Mouse (Mus musculus) forebrain, postnatal 0 days (tissue): ENCODE measurements around the gene Krba1. TPM values are rescaled to one million over a fixed set of nuclear protein-coding genes. Genes with fewer than 3 reads are reported as not detected.

Experiments
- ATAC-seq: fragments of 200-750 bp; cut with Nextera tagmentation; 2 replicates; pipeline ENCODE4 v1.8.0; 2017; ENCODE audit warnings: mild to moderate bottlenecking, moderate library complexity
- DNase-seq: peaks from one replicate; pipeline ENCODE4 v3.0.0-alpha.2; 2015
- H3K27ac ChIP-seq: fragments of 300-500 bp; sonication (generic); 2 replicates; pipeline ENCODE4 v1.5.1; 2014; ENCODE audit warnings: low read depth, mild to moderate bottlenecking, antibody characterized with exemption, low read length, moderate library complexity, mixed read lengths
- H3K27me3 ChIP-seq: fragments of 300-500 bp; sonication (generic); 2 replicates; pipeline ENCODE4 v1.6.1; 2014; ENCODE audit warnings: mild to moderate bottlenecking, low read length, mixed read lengths; ENCODE audit not compliant: insufficient read depth
- H3K36me3 ChIP-seq: fragments of 300-500 bp; sonication (generic); 2 replicates; pipeline ENCODE4 v1.6.1; 2014; ENCODE audit warnings: mild to moderate bottlenecking, moderate library complexity; ENCODE audit not compliant: insufficient read depth
- H3K4me1 ChIP-seq: fragments of 300-500 bp; sonication (generic); 2 replicates; pipeline ENCODE4 v1.6.1; 2014; ENCODE audit warnings: antibody characterized with exemption; ENCODE audit not compliant: insufficient read depth
- H3K4me2 ChIP-seq: fragments of 300-500 bp; sonication (generic); 2 replicates; pipeline ENCODE4 v1.6.1; 2014; ENCODE audit warnings: low read depth, mild to moderate bottlenecking, moderate library complexity
- H3K4me3 ChIP-seq: fragments of 300-500 bp; sonication (generic); 2 replicates; pipeline ENCODE4 v1.5.1; 2014; ENCODE audit warnings: low read depth, low read length, mixed read lengths
- H3K9ac ChIP-seq: fragments of 300-500 bp; sonication (generic); 2 replicates; pipeline ENCODE4 v1.6.1; 2014; ENCODE audit warnings: mild to moderate bottlenecking
- H3K9me3 ChIP-seq: fragments of 300-500 bp; sonication (generic); 2 replicates; pipeline ENCODE4 v1.6.1; 2016; ENCODE audit warnings: low read length
- CTCF ChIP-seq: sonication (generic); IDR thresholded peaks from 2 replicates; pipeline ENCODE4 v1.5.1; 2016; ENCODE audit warnings: antibody characterized with exemption, control low read depth, low read depth
- WGBS: fragments of 180-500 bp; shearing (Covaris S2); extraction: QIAGEN DNeasy Blood & Tissue Kit; methylation state at CpG from one replicate; pipeline ENCODE4 v1.1.7; 2014; 5-methylcytosine and 5-hydroxymethylcytosine counted together
- microRNA-seq, 2 experiments: library from miRNA; unstranded; fragments of <30 nt; microRNA quantifications; one replicate each; pipeline ENCODE4; 2016
- polyA plus RNA-seq: library from polyadenylated mRNA; unstranded; fragments of >200 nt; fragmentation: Nextera tagmentation; extraction: Ambion mirVana; gene quantifications from 2 replicates; pipeline ENCODE4 v1.2.1, GENCODE M21; 2015
- total RNA-seq: library from RNA; depleted of rRNA; stranded (reverse); fragments of >200 nt; gene quantifications from 2 replicates; pipeline ENCODE4 v1.2.3, GENCODE M21; 2014; rRNA removed

The Krba1 gene
- total and polyA plus RNA-seq, 2 experiments from 2014 or later = 20.4 to 49.9 TPM

DNA sequence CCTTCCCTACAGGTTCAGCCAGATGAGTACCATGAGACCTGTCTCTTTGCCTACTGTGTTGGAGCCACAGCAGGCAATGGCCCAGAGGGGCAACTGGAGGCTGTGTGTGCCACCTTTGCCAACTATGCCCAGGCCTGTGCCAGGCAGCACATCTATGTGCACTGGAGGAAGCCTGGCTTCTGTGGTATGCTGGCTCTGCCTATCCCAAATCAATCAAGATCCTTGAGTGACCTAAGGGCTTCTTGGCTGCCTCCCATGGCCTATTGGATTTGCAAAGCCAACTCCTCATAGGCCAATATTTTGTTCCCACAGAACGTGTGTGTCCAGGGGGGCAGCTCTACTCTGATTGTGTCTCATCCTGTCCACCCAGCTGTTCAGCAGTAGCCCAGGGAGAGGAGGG, 56.8 kb downstream of the Krba1 start:
- no peak for TF ChIP-seq CTCF
- no peaks in the 10 kb centered on the region for H3K27me3 ChIP-seq
- no peak overlapping the region for H3K4me3 ChIP-seq
- DNase-seq (no peak), ATAC-seq (no peak)
- WGBS = 42% methylated on average over 1 of the region's 1 CpGs
- H3K4me2 ChIP-seq = no peak overlapping the region
- no peaks in the 10 kb centered on the region for H3K4me1 ChIP-seq
- H3K9me3 ChIP-seq = no peaks in the 10 kb centered on the region
- no peaks in the 10 kb centered on the region for H3K36me3 ChIP-seq
- no peak overlapping the region for H3K9ac ChIP-seq
- no peak overlapping the region for H3K27ac ChIP-seq

DNA sequence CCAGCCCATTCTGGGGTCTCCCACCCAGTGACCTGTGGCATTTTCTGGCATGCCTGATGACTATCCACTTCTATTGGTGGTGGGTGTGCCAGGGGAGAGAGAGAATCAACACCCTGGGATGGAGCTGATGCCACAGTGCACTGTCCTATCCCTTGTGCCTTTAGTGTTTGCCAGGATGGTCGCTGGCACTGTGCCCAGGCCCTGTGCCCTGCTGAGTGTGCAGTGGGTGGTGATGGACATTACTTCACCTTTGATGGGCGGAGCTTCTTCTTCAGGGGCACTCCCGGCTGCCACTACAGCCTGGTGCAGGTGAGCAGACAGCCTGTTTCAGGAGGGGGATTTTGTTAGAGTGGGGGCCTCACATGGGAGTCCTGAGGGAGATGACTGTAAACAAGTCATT, 57.4 kb downstream of the Krba1 start:
- ATAC-seq = no peak
- H3K27me3 ChIP-seq = no peaks in the 10 kb centered on the region
- 68% methylated on average over 3 of the region's 3 CpGs for WGBS
- no peak overlapping the region for H3K4me2 ChIP-seq
- H3K27ac ChIP-seq = no peak overlapping the region
- TF ChIP-seq CTCF = no peak
- no peak for DNase-seq
- H3K36me3 ChIP-seq = no peaks in the 10 kb centered on the region
- H3K4me3 ChIP-seq = no peak overlapping the region
- no peaks in the 10 kb centered on the region for H3K9me3 ChIP-seq
- no peaks in the 10 kb centered on the region for H3K4me1 ChIP-seq
- no peak overlapping the region for H3K9ac ChIP-seq

DNA sequence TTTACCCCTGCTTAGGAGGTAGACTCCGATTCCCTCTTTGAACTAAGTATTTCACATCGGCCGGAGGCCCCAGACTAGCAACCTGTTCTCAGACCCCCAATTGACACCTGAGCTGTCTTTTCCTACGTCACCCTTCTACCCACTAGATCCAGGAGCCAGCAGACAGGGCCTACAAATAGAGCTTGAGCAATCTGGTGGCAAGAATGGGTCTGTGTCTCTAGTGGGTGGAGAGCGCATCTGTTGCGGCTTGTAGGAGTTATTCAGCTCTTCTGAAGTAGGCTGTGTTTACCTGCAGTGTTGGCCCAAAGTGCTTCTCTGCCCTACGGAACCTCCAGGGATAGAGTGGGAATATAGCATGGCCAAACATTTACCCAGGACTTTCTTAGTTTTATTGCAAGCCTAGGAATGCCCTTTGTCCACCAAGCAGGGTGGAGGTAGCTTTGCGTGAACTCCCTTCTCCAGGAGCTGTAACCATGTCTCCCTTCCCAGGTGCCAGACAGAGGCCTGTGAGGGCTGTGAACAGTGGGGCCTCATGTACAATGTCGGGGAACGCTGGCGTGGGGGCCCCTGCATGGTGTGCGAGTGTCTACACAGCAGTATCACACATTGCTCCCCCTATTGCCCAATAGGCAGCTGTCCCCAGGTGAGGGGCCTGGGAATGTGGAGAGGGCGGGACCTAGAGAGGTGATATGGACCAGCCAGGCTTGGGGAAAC, 69.7 kb downstream of the Krba1 start:
- TF ChIP-seq CTCF = no peak
- no peak overlapping the region for H3K4me3 ChIP-seq
- ATAC-seq = no peak
- H3K27me3 ChIP-seq = no peaks in the 10 kb centered on the region
- H3K9ac ChIP-seq = no peak overlapping the region
- DNase-seq = no peak
- WGBS = 92% methylated on average over 13 of the region's 13 CpGs
- H3K9me3 ChIP-seq = no peaks in the 10 kb centered on the region
- H3K36me3 ChIP-seq = no peaks in the 10 kb centered on the region
- H3K27ac ChIP-seq = no peak overlapping the region
- no peak overlapping the region for H3K4me2 ChIP-seq
- no peaks in the 10 kb centered on the region for H3K4me1 ChIP-seq

DNA sequence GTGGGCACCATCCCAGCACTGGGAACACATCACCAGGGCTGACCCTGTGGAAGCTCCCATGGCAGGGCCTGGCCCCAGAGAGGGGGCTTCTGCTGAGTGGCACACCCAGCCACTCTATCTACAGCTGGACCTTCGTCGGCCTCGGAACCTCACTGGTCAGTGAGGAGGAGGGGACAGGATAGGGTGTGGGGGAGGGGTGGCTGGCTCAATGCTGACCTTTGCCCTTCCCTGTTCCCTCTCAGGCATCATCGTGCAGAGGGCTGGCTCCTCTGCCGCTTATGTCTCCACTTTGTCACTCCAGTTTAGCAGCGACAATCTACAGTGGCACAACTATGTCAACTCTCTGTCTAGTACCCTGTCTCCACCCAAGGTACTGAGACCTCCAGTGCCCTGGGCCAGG, 71.3 kb downstream of the Krba1 start:
- WGBS = 43% methylated on average over 6 of the region's 6 CpGs

DNA sequence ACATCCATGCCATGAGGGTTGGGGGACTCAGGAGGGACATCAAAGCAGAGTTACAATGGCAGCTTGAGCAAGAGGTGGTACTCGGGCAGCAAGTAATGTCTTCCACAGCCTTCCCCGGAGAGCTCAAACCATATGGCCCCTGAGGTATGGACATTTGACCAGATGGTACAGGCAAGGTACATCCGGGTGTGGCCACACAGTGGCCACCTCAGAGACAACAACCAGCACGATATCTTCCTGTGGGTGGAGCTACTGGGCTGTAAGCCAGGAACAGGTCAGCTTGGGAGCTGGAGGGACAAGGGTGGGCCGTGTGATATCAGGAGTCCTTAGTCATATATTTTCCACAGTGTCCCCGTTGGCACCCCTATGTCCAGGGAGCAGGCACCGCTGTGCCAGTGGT, 72.1 kb downstream of the Krba1 start:
- Histone ChIP-seq H3K9me3 (no peaks in the 10 kb centered on the region), H3K27ac (no peak overlapping the region), H3K4me2 (no peak overlapping the region), H3K36me3 (no peaks in the 10 kb centered on the region), H3K9ac (no peak overlapping the region), H3K4me3 (no peak overlapping the region), H3K27me3 (no peaks in the 10 kb centered on the region), H3K4me1 (no peaks in the 10 kb centered on the region)
- ATAC-seq = no peak
- TF ChIP-seq CTCF = no peak
- WGBS = 83% methylated on average over 7 of the region's 7 CpGs
- DNase-seq = no peak

More for the DNA sequence above, 71.3 kb downstream of the Krba1 start:
- ATAC-seq = no peak
- H3K36me3 ChIP-seq = no peaks in the 10 kb centered on the region
- H3K9me3 ChIP-seq = no peaks in the 10 kb centered on the region
- no peak overlapping the region for H3K27ac ChIP-seq
- no peak for TF ChIP-seq CTCF
- no peaks in the 10 kb centered on the region for H3K27me3 ChIP-seq
- no peak overlapping the region for H3K4me3 ChIP-seq
- no peak overlapping the region for H3K9ac ChIP-seq
- H3K4me1 ChIP-seq = no peaks in the 10 kb centered on the region
- H3K4me2 ChIP-seq = no peak overlapping the region
- no peak for DNase-seq

Small RNAs within 50 kb of the gene (microRNA-seq; reads per million reads assigned to microRNA genes)
- gene Gm24325 = 0 reads per million in 2 experiments

Other genes with a start within 250 kb of the Krba1 start
- gene Zfp467, start 50.2 kb downstream of the Krba1 start, total RNA-seq = 19.2 and 28.6 TPM in 2 replicates
- 39.6 and 40.4 TPM in 2 replicates for gene Zfp467, start 50.2 kb downstream of the Krba1 start, polyA plus RNA-seq
- 0.24 and 1.3 TPM in 2 replicates for gene Sspo, start 52.6 kb downstream of the Krba1 start, total RNA-seq
- 0.08 and 0.27 TPM in 2 replicates for gene Sspo, start 52.6 kb downstream of the Krba1 start, polyA plus RNA-seq
- 288 and 325 TPM in 2 replicates for gene Atp6v0e2, start 142.0 kb downstream of the Krba1 start, total RNA-seq
- gene Atp6v0e2, start 142.0 kb downstream of the Krba1 start, polyA plus RNA-seq = 384 and 414 TPM in 2 replicates
- 27.5 and 28.7 TPM in 2 replicates for gene Lrrc61, start 159.2 kb downstream of the Krba1 start, total RNA-seq
- 16.8 and 20.9 TPM in 2 replicates for gene Lrrc61, start 159.2 kb downstream of the Krba1 start, polyA plus RNA-seq
- gene Rarres2, start 177.2 kb downstream of the Krba1 start, total RNA-seq = 8.0 and 9.1 TPM in 2 replicates
- gene Rarres2, start 177.2 kb downstream of the Krba1 start, polyA plus RNA-seq = 12.0 and 13.1 TPM in 2 replicates
- 1.2 TPM in 1 of 2 replicates, not detected in the other for gene Gm45021, start 194.0 kb downstream of the Krba1 start, total RNA-seq
- gene Gm45021, start 194.0 kb downstream of the Krba1 start, polyA plus RNA-seq = not detected in 2 replicates
- 40.7 and 55.0 TPM in 2 replicates for gene Repin1, start 198.3 kb downstream of the Krba1 start, total RNA-seq
- gene Repin1, start 198.3 kb downstream of the Krba1 start, polyA plus RNA-seq = 26.4 and 29.3 TPM in 2 replicates
- not detected in 2 replicates for gene Gm44965, start 198.4 kb downstream of the Krba1 start, total RNA-seq
- 1.2 TPM in 1 of 2 replicates, not detected in the other for gene Gm44965, start 198.4 kb downstream of the Krba1 start, polyA plus RNA-seq
- gene Zfp775, start 206.5 kb downstream of the Krba1 start, total RNA-seq = 10.2 and 10.3 TPM in 2 replicates
- gene Zfp775, start 206.5 kb downstream of the Krba1 start, polyA plus RNA-seq = 8.9 and 11.5 TPM in 2 replicates
- 24.4 and 24.5 TPM in 2 replicates for gene AI854703, start 231.2 kb downstream of the Krba1 start, total RNA-seq
- 18.5 and 23.8 TPM in 2 replicates for gene AI854703, start 231.2 kb downstream of the Krba1 start, polyA plus RNA-seq